Mouse (Mus musculus) limb, embryonic 15.5 days (tissue): ENCODE measurements at regions not wholly inside any gene's neighbourhood (a gene's known extent, or its start where the extent isn't known, plus 50 kb on each side); places are given as distances from the start of the nearest gene placed in this dataset.

ENCODE experiments used
- ATAC-seq: fragments of 200-750 bp; cut with Nextera tagmentation; 2 replicates; pipeline ENCODE4 v1.8.0; 2017; ENCODE audit warnings: low read depth, moderate TSS enrichment; ENCODE audit not compliant: insufficient number of reproducible peaks, low FRiP score, low TSS enrichment
- H3K27ac ChIP-seq: fragments of 300-500 bp; sonication (generic); 2 replicates; pipeline ENCODE4 v1.5.1; 2015; ENCODE audit warnings: moderate library complexity, mild to moderate bottlenecking, inconsistent platforms
- H3K27me3 ChIP-seq: fragments of 300-500 bp; sonication (generic); 2 replicates; pipeline ENCODE4 v1.6.1; 2015; ENCODE audit warnings: inconsistent platforms
- H3K36me3 ChIP-seq: fragments of 300-500 bp; sonication (generic); 2 replicates; pipeline ENCODE4 v1.6.1; 2015; ENCODE audit warnings: inconsistent platforms
- H3K4me1 ChIP-seq: fragments of 300-500 bp; sonication (generic); 2 replicates; pipeline ENCODE4 v1.6.1; 2015; ENCODE audit warnings: inconsistent platforms
- H3K4me2 ChIP-seq: fragments of 300-500 bp; sonication (generic); 2 replicates; pipeline ENCODE4 v1.6.1; 2015; ENCODE audit warnings: mild to moderate bottlenecking, inconsistent platforms
- H3K4me3 ChIP-seq: fragments of 300-500 bp; sonication (generic); 2 replicates; pipeline ENCODE4 v1.5.1; 2015; ENCODE audit warnings: mild to moderate bottlenecking, inconsistent platforms
- H3K9ac ChIP-seq: fragments of 300-500 bp; sonication (generic); 2 replicates; pipeline ENCODE4 v1.6.1; 2015; ENCODE audit warnings: inconsistent platforms
- H3K9me3 ChIP-seq: fragments of 300-500 bp; sonication (generic); 2 replicates; pipeline ENCODE4 v1.6.1; 2016; ENCODE audit warnings: inconsistent platforms
- WGBS: fragments of 180-500 bp; shearing (Covaris S2); methylation state at CpG from one replicate; pipeline ENCODE4 v1.1.7; 2015; 5-methylcytosine and 5-hydroxymethylcytosine counted together

DNA sequence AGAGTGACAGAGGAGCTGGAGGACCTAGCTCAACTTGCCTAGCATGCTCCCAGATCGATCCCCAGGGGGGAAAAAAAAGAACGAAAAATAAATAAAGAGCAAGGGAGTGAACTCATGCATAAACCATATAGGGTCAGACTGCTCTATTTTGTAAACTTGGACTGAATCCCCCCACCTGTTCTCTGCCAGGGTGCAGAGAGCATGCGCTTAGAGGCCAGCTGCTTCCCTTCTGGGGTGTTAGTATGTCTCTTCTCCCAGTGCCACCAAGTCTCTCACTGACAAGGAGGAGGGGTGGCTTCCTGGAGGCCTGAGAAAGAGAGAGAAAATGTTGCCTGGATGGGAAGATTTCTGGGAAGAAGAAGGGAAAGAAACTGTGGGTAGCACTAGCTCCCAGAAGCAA, 76.1 kb downstream of the Sik1 start:
- no peak overlapping the region for H3K27ac ChIP-seq
- no peaks in the 10 kb centered on the region for H3K27me3 ChIP-seq
- H3K4me3 ChIP-seq = no peak overlapping the region
- ATAC-seq = no peak
- H3K9me3 ChIP-seq = no peaks in the 10 kb centered on the region
- no peaks in the 10 kb centered on the region for H3K36me3 ChIP-seq
- H3K4me1 ChIP-seq = peaks cover 33% of the 10 kb centered on the region
- H3K9ac ChIP-seq = no peak overlapping the region
- no peak overlapping the region for H3K4me2 ChIP-seq
- 66% methylated on average over 3 of the region's 3 CpGs for WGBS

DNA sequence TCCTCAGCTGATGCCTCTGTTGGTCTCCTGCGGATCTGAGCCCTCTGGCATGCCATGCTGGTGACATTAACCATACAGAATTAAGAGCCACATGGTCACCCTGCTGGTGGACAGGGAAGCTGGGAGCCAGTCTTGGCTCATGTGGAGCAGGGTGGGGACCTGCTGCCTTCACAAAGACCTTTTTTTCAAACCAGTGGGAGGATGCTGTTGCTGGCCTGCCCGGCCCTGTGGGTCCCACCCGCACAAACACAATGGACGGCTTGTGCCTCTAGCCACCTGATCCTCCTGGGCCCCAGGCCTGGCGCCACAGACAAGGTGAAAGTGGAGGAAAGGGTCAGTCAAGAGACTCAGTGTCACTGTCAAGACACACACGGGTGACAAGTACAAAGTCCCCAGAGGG, 73.4 kb downstream of the Sik1 start:
- no peak overlapping the region for H3K27ac ChIP-seq
- no peak overlapping the region for H3K4me2 ChIP-seq
- no peak overlapping the region for H3K4me3 ChIP-seq
- H3K4me1 ChIP-seq = peaks cover 19% of the 10 kb centered on the region
- 85% methylated on average over 6 of the region's 6 CpGs for WGBS
- no peaks in the 10 kb centered on the region for H3K36me3 ChIP-seq
- H3K9ac ChIP-seq = no peak overlapping the region
- H3K27me3 ChIP-seq = no peaks in the 10 kb centered on the region
- H3K9me3 ChIP-seq = no peaks in the 10 kb centered on the region
- no peak for ATAC-seq

DNA sequence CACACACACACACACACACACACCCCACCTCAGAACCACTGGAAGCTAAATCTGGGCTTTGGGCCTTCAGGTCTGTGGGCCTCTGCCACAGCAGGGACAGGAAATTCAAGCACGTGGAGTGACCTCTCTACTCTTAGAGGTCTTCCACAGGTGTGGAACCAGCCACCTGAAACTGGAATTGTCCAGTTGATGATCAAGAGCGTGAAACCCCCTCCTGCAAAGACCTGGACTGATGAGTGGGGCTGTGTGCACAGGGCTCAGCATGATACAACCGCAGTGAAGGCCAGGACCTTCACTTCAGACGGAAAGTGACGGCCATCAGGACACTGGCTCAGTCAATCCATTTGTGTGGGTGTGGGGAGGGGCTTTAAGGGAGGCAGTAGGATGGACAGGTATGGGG, 72.5 kb downstream of the Sik1 start:
- Histone ChIP-seq H3K9me3 (no peaks in the 10 kb centered on the region), H3K27ac (no peak overlapping the region), H3K27me3 (no peaks in the 10 kb centered on the region), H3K4me1 (peaks cover 10% of the 10 kb centered on the region; the same call in 1 of the 2 replicates), H3K4me3 (no peak overlapping the region), H3K36me3 (no peaks in the 10 kb centered on the region), H3K4me2 (no peak overlapping the region), H3K9ac (no peak overlapping the region)
- ATAC-seq = no peak
- WGBS = 90% methylated on average over 5 of the region's 5 CpGs

DNA sequence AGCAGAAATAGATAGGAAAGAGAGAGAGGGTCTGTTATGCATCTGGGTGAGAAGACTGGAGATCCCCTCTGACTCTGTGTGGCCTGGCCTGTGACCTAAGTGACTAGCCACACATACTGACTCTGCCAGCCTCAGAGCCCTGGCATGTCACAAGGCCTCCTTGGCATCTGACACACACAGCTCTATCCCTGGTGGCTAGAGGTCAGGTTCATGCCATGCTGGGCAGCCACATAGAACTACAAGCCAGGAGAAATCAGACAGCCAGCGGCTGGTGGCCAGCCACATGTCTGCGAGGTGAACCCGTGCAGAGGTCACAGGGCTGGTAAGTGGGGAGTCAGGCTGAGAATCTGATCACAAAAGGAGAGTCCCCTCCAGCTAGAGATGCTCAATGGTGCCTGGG, 67.3 kb downstream of the Sik1 start:
- H3K27ac ChIP-seq = no peak overlapping the region
- peaks cover 33% of the 10 kb centered on the region for H3K4me1 ChIP-seq
- H3K4me2 ChIP-seq = no peak overlapping the region
- no peak overlapping the region for H3K4me3 ChIP-seq
- H3K9ac ChIP-seq = no peak overlapping the region
- H3K27me3 ChIP-seq = no peaks in the 10 kb centered on the region
- WGBS = 83% methylated on average over 3 of the region's 3 CpGs
- ATAC-seq = no peak
- no peaks in the 10 kb centered on the region for H3K9me3 ChIP-seq
- H3K36me3 ChIP-seq = no peaks in the 10 kb centered on the region

DNA sequence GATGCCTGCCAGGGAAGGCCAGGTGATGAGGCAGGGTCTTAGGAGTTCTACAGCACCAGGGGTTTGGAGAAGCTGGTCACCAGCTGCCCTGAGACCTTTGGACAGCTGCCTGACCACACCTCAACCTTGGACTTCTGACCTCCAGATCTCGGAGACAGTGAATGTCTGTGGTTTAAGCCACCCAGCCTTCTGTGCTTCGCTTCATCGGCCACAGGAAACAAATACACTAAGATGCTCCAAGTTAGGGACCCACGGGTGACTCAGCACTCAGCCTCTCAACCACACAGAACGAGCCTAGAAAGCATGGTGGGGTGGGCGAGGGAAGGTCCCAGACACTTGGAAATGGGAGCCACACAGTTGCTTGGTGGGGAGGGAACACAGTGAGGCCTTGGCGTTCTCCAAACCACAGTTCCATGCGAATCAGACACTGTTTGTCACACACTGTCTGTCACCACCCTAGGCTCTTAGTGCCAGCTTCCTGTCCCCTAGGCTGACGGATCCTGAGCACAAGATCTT, 66.5 kb downstream of the Sik1 start:
- Histone ChIP-seq H3K27ac (peak overlapping the region; percentile 28; the same call in 1 of the 2 replicates), H3K36me3 (no peaks in the 10 kb centered on the region), H3K4me3 (no peak overlapping the region), H3K4me1 (peaks cover 40% of the 10 kb centered on the region), H3K9ac (no peak overlapping the region), H3K27me3 (no peaks in the 10 kb centered on the region), H3K9me3 (no peaks in the 10 kb centered on the region), H3K4me2 (no peak overlapping the region)
- no peak for ATAC-seq
- 70% methylated on average over 9 of the region's 9 CpGs for WGBS

DNA sequence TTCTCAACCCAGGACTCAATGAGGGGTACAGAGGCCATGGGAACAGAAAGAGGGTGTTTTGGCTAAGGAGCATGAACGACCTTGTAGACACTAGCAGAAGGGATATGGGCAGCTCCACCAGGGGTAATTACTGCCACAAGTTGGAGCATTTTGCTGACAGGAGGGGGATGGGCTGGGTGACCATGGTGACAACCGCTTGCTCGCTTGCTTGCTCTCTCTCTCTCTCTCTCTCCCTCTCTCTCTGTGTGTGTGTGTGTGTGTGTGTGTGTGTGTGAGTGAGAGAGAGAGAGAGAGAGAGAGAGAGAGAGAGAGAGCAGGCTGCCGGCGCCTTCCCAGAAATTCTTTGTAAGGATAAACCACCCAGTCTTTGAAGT, 65.7 kb downstream of the Sik1 start:
- Histone ChIP-seq H3K9ac (no peak overlapping the region), H3K4me2 (no peak overlapping the region), H3K27me3 (no peaks in the 10 kb centered on the region), H3K36me3 (no peaks in the 10 kb centered on the region), H3K27ac (0 out of 2 replicates have a peak overlapping the region, but pooled peaks have one; percentile 65), H3K4me3 (no peak overlapping the region), H3K9me3 (no peaks in the 10 kb centered on the region), H3K4me1 (peaks cover 44% of the 10 kb centered on the region)
- no peak for ATAC-seq
- 12% methylated on average over 5 of the region's 5 CpGs for WGBS

DNA sequence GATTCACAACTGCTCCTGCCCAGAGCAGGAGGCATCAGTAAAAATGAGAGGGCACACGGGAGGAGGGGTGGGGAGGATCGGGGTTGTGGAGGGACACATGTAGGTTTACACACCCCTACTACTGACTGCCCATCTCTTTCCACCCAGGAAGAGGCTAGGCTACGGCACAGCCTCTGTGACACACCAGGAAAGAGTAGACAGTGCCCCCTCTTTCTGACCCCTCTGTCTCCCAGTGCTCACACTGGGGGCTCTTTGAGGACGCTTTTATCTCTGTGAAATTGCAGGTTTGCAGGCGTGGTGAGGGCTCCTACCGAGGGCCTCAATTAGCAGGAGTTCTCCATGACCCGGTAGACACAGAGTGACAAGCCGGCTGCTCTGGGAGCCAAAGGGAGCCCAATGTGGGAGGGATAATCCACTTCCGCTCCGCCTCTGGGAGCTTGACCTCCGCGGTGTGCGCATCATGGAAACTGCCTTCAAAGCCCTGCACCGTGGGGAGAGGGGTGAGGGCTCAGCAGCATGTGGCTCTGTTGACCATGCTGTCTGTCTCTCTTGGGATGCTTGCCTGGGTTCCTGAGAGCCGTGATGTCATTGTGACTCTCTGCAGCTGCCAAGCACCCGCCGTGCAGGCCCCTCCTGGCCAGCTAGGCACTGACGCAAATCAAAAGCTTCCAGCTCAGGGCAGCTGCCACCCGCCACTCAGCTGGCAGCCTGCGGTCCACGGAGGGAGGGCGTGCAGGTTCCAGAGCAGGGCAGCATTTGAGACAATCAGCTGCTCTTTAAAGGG, 65.1 kb downstream of the Sik1 start:
- Histone ChIP-seq H3K4me1 (peaks cover 44% of the 10 kb centered on the region), H3K9me3 (no peaks in the 10 kb centered on the region), H3K36me3 (no peaks in the 10 kb centered on the region), H3K4me3 (no peak overlapping the region), H3K9ac (no peak overlapping the region), H3K27ac (peak overlapping the region; percentile 65; the same call in 1 of the 2 replicates), H3K4me2 (peak overlapping the region; percentile 17; the same call in 1 of the 2 replicates), H3K27me3 (no peaks in the 10 kb centered on the region)
- ATAC-seq = peak; percentile 66; the same call in 1 of the 2 replicates
- WGBS = 15% methylated on average over 22 of the region's 22 CpGs

DNA sequence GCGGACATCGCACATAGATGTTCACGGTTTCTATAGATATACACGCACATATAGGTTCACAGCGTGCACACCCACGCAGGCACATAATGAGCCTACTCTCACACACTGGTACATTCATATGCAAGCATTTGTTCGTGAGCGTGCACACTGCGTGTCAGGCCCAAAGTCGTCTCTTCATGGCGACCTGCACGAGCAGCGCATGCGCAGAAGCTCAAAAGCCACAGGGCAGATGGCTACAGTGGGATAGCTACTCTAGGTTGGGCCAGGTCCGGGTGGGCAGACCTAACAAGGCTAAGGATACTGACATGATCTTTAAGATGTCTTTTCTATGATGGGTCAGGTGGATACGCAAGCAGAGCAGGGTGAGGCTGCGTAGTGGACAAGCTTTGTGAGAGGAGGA, 63.9 kb downstream of the Sik1 start:
- Histone ChIP-seq H3K36me3 (no peaks in the 10 kb centered on the region), H3K4me2 (no peak overlapping the region), H3K9ac (no peak overlapping the region), H3K4me1 (peaks cover 44% of the 10 kb centered on the region), H3K9me3 (no peaks in the 10 kb centered on the region), H3K27ac (no peak overlapping the region), H3K4me3 (no peak overlapping the region), H3K27me3 (no peaks in the 10 kb centered on the region)
- no peak for ATAC-seq
- 95% methylated on average over 17 of the region's 17 CpGs for WGBS

DNA sequence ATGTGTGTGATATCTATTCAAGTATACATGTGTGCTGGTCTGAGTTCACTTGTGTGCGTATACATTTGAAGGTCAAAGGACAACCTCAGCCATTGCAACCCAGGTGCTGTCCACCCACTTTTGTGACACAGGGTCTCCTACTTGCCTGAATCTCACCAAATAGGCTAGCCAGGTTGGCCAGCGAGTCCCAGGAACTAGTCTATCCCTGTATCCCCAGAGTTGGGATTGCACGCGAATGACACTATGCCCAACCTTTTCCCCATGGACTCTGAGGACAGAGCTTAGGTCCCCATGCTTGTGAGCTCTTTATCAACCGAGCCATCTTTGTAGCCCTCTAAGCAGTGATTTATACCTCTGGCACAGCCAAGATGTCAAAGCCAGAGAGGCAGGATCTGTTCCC, 62.6 kb downstream of the Sik1 start:
- no peak for ATAC-seq
- no peaks in the 10 kb centered on the region for H3K36me3 ChIP-seq
- H3K27ac ChIP-seq = peak overlapping the region; percentile 35; the same call in 1 of the 2 replicates
- H3K4me2 ChIP-seq = no peak overlapping the region
- no peak overlapping the region for H3K9ac ChIP-seq
- 86% methylated on average over 5 of the region's 5 CpGs for WGBS
- peaks cover 44% of the 10 kb centered on the region for H3K4me1 ChIP-seq
- H3K4me3 ChIP-seq = no peak overlapping the region
- H3K27me3 ChIP-seq = no peaks in the 10 kb centered on the region
- no peaks in the 10 kb centered on the region for H3K9me3 ChIP-seq

DNA sequence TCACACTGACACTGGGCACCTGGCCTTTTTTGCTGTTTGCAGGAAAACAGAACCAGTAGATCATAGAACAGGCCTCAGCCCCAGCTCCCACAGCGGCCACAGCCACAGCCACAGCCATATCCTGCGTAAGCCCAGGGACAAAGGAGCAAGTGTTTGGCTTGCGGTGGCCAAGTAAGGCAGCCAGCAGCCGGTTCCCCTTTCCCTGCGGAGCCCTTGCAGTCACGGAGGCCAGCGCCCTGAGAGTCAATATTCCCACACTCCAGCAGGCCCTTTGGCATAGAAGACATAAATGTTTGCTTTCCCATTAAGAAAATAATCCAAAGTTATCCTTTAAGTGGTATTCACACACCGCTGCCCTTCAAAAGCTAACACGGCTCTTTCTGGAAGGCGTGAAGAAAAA, 62.1 kb downstream of the Sik1 start:
- Histone ChIP-seq H3K4me2 (no peak overlapping the region), H3K27me3 (no peaks in the 10 kb centered on the region), H3K4me1 (peaks cover 44% of the 10 kb centered on the region), H3K9ac (no peak overlapping the region), H3K36me3 (no peaks in the 10 kb centered on the region), H3K4me3 (no peak overlapping the region), H3K27ac (peak overlapping the region; percentile 35), H3K9me3 (no peaks in the 10 kb centered on the region)
- 67% methylated on average over 10 of the region's 10 CpGs for WGBS
- no peak for ATAC-seq

DNA sequence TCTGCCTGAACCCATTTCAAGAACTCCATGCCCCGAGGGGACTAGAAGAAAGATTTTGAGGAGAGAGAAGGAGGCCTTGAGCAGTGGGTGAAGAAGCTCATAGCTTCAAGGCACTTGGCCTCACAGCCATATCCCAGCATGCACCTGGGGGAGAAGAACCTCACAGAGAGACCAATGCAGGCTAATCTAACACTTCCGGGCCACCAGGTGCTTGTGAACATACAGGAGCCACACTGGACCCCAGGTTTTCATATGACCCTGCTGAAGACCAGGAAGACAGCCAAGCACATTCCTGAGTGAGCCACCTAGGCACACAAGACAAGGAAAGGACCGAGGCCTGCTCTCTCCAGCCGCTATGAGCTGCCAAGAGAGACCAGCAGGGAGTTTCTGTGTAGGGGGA, 61.6 kb downstream of the Sik1 start:
- ATAC-seq = no peak
- Histone ChIP-seq H3K4me2 (no peak overlapping the region), H3K9me3 (no peaks in the 10 kb centered on the region), H3K4me1 (peaks cover 44% of the 10 kb centered on the region), H3K27ac (peak overlapping the region; percentile 35; the same call in 1 of the 2 replicates), H3K27me3 (no peaks in the 10 kb centered on the region), H3K9ac (no peak overlapping the region), H3K36me3 (no peaks in the 10 kb centered on the region), H3K4me3 (no peak overlapping the region)
- 64% methylated on average over 4 of the region's 4 CpGs for WGBS
